8 mouse cellular contexts compared by ENCODE assay signal in genomic region chr1:72210803-72211679, GRCm38 (mm10). TPM values are rescaled to one million over a fixed set of nuclear protein-coding genes. Genes with fewer than 3 reads are reported as not detected.
DNase-seq lines count a peak whose midpoint lies in the region; ATAC-seq lines count a peak whose summit lies in the region.

No protein-coding gene starts in this region.

- H3K4me1 ChIP-seq in embryonic facial prominence, embryonic 14.5 days (ENCODE audit: control insufficient read depth, insufficient read depth, low read length), result 0 out of 2 replicates have a peak, but pooled peaks cover 3% of the 10 kb centered on the region
- H3K4me1 ChIP-seq in limb, embryonic 13.5 days, result 0 out of 2 replicates have a peak, but pooled peaks cover 4% of the 10 kb centered on the region

- H3K9ac ChIP-seq in embryonic facial prominence, embryonic 14.5 days (ENCODE audit: low read depth, low read length), result peak overlapping the region; percentile 71
- peak overlapping the region; percentile 78 for H3K9ac ChIP-seq in limb, embryonic 13.5 days

- peak overlapping the region; percentile 64 for H3K4me3 ChIP-seq in embryonic facial prominence, embryonic 14.5 days (ENCODE audit: low read depth, low read length)
- peak overlapping the region; percentile 74 for H3K4me3 ChIP-seq in limb, embryonic 13.5 days

- no peak overlapping the region for H3K27ac ChIP-seq in embryonic facial prominence, embryonic 14.5 days (replicated peaks; ENCODE audit: low read depth, low read length)
- no peak overlapping the region for H3K27ac ChIP-seq in limb, embryonic 13.5 days

- no peaks in the 10 kb centered on the region for H3K36me3 ChIP-seq in embryonic facial prominence, embryonic 14.5 days (ENCODE audit: control insufficient read depth, insufficient read depth, low read length)
- no peaks in the 10 kb centered on the region for H3K36me3 ChIP-seq in limb, embryonic 13.5 days

- no peaks in the 10 kb centered on the region for H3K9me3 ChIP-seq in embryonic facial prominence, embryonic 14.5 days (ENCODE audit: control insufficient read depth, low read length)
- no peaks in the 10 kb centered on the region for H3K9me3 ChIP-seq in limb, embryonic 13.5 days

- peak overlapping the region; percentile 98 for H3K4me2 ChIP-seq in embryonic facial prominence, embryonic 14.5 days (ENCODE audit: low read depth, low read length)
- H3K4me2 ChIP-seq in limb, embryonic 13.5 days (replicated peaks), result peak overlapping the region; percentile 99

- no peak for ATAC-seq in embryonic facial prominence, embryonic 14.5 days (ENCODE audit: low read depth)
- ATAC-seq in limb, embryonic 13.5 days (ENCODE audit: low FRiP score, low read depth), result no peak

- peak; percentile 29 for DNase-seq in embryo, embryonic 10 days (ENCODE audit: low spot score)
- DNase-seq in embryo, embryonic 11 days, result no peak
- peak; percentile 35 for DNase-seq in 3134 (ENCODE audit: extremely low read depth, insufficient read length, low spot score)
- DNase-seq in embryonic facial prominence, embryonic 14.5 days (ENCODE audit: low spot score), result peak; percentile 57
- peak; percentile 79 for DNase-seq in skeletal muscle tissue, adult 2 months (ENCODE audit: low read depth, low spot score)
- DNase-seq in T-cell, adult 2 months (ENCODE audit: low spot score), result no peak
- DNase-seq in c-Kit-positive CD71-positive TER-119-positive erythroid progenitor cells, embryonic 14.5 days (ENCODE audit: low spot score), result no peak

- H3K27me3 ChIP-seq in embryonic facial prominence, embryonic 14.5 days (replicated peaks; ENCODE audit: control insufficient read depth, insufficient read depth, low read length), result peaks cover 6% of the 10 kb centered on the region; the same call in 1 of the 2 replicates
- peaks cover 8% of the 10 kb centered on the region for H3K27me3 ChIP-seq in limb, embryonic 13.5 days

- 16% methylated on average over 17 of the region's 17 CpGs for WGBS in embryonic facial prominence, embryonic 14.5 days
- WGBS in limb, embryonic 13.5 days, result 18% methylated on average over 17 of the region's 17 CpGs

RNA-seq across cellular contexts. Expression of gene Mreg, which starts 1.1 kb away (rescaled TPM):
- polyA plus RNA-seq in embryonic facial prominence, embryonic 14.5 days (2014; fragmentation: Nextera tagmentation; extraction: Ambion mirVana), result 5.9 and 7.6 TPM in 2 replicates
- polyA plus RNA-seq in limb, embryonic 13.5 days (2015; fragmentation: Nextera tagmentation; extraction: Ambion mirVana), result 1.8 and 2.2 TPM in 2 replicates

Comparison
In these comparisons a context has a peak if more than half of its experiments do, and no peak if none do; other contexts are left out.
1. DNase-seq: peak in embryo, embryonic 10 days (single experiment), 3134 (single experiment), embryonic facial prominence, embryonic 14.5 days (single experiment) and skeletal muscle tissue, adult 2 months (single experiment); none in embryo, embryonic 11 days (single experiment), T-cell, adult 2 months (single experiment) and c-Kit-positive CD71-positive TER-119-positive erythroid progenitor cells, embryonic 14.5 days (single experiment).